Mouse (Mus musculus): Measurements from ENCODE around the gene Plpp3. TPM values are rescaled to one million over a fixed set of nuclear protein-coding genes. Genes with fewer than 3 reads are reported as not detected.

The Plpp3 gene
- polyA plus RNA-seq, 2 experiments, result 112 to 117 TPM

DNA sequence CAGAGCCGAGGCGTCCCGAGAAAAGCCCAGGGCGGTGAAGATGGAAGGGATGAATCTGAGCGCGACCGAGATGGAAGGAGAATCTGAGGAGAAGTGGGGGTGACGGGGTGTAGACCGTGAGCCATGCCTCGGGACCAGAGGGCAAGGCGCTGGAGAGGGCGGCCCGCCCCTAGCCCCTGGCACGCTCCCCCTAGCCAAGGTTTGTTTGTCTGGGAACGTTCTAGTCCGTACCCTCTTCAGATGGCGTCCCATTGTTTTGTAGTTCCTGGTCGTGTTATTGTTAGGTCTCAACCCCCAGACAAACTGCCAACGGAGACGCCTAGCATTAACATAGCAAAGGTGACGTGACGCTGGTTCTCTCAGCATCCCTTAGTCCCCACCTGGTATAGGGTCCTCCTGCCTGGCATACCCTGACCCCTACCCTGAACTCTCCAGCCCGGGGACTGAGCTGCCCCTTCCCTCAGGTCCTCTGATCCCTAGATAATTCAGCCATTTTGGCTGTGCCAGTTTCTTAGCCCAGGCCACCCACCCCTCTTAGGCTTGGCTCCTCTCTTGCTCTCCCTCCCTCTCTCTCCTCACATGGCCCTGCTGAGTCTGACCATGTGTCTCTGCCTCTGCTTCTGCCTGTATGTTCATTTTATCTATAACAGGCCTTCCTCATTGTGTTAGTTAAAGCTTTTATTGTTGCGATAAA is 47.0 kb upstream of the Plpp3 start:
- no peak for DNase-seq (ENCODE audit: low spot score)
- H3K9me3 ChIP-seq (ENCODE audit: control insufficient read depth, low read length), result no peaks in the 10 kb centered on the region
- H3K4me1 ChIP-seq (ENCODE audit: control insufficient read depth, insufficient read depth, low read length), result peaks cover 4% of the 10 kb centered on the region; the same call in 1 of the 2 replicates
- peaks cover 12% of the 10 kb centered on the region; the same call in 1 of the 2 replicates for H3K27me3 ChIP-seq (ENCODE audit: control insufficient read depth, insufficient read depth, low read length)
- H3K9ac ChIP-seq (ENCODE audit: low read depth, low read length, severe bottlenecking), result peak overlapping the region; percentile 74
- peak overlapping the region; percentile 70 for H3K4me3 ChIP-seq (replicated peaks; ENCODE audit: low read length)
- TF ChIP-seq POLR2A (IDR thresholded peaks at IDR 0.05; ENCODE audit: borderline replicate concordance, extremely low read depth, insufficient read depth, insufficient read length), result 0 out of 2 replicates have a peak, but pooled peaks have one; percentile 45
- ATAC-seq (ENCODE audit: low FRiP score, low read depth), result peak; percentile 60
- no peaks in the 10 kb centered on the region for H3K36me3 ChIP-seq (ENCODE audit: control insufficient read depth, insufficient read depth, low read length)
- H3K27ac ChIP-seq (replicated peaks; ENCODE audit: low read depth, low read length), result no peak overlapping the region
- peak overlapping the region; percentile 92 for H3K4me2 ChIP-seq (replicated peaks; ENCODE audit: low read depth, low read length, severe bottlenecking)
- 2% methylated on average over 21 of the region's 24 CpGs for WGBS

- H3K27ac ChIP-seq (replicated peaks; ENCODE audit: low read depth, low read length), result no peak overlapping the region
- ATAC-seq (ENCODE audit: low FRiP score, low read depth) (no peak), DNase-seq (ENCODE audit: low spot score) (no peak)
- peak overlapping the region; percentile 70; the same call in 1 of the 2 replicates for H3K4me3 ChIP-seq (replicated peaks; ENCODE audit: low read length)
- H3K27me3 ChIP-seq (ENCODE audit: control insufficient read depth, insufficient read depth, low read length), result peaks cover 12% of the 10 kb centered on the region; the same call in 1 of the 2 replicates
- no peak overlapping the region for H3K9ac ChIP-seq (ENCODE audit: low read depth, low read length, severe bottlenecking)
- no peak for TF ChIP-seq POLR2A (IDR thresholded peaks at IDR 0.05; ENCODE audit: borderline replicate concordance, extremely low read depth, insufficient read depth, insufficient read length)
- H3K4me1 ChIP-seq (ENCODE audit: control insufficient read depth, insufficient read depth, low read length), result peaks cover 4% of the 10 kb centered on the region; the same call in 1 of the 2 replicates
- H3K4me2 ChIP-seq (replicated peaks; ENCODE audit: low read depth, low read length, severe bottlenecking), result peak overlapping the region; percentile 92; the same call in 1 of the 2 replicates
- WGBS, result 71% methylated on average over 4 of the region's 4 CpGs
- no peaks in the 10 kb centered on the region for H3K36me3 ChIP-seq (ENCODE audit: control insufficient read depth, insufficient read depth, low read length)
- H3K9me3 ChIP-seq (ENCODE audit: control insufficient read depth, low read length), result no peaks in the 10 kb centered on the region
Measured at GRCm38 (mm10) chr4:105110684-105111035, 46.5 kb upstream of the Plpp3 start.

DNA sequence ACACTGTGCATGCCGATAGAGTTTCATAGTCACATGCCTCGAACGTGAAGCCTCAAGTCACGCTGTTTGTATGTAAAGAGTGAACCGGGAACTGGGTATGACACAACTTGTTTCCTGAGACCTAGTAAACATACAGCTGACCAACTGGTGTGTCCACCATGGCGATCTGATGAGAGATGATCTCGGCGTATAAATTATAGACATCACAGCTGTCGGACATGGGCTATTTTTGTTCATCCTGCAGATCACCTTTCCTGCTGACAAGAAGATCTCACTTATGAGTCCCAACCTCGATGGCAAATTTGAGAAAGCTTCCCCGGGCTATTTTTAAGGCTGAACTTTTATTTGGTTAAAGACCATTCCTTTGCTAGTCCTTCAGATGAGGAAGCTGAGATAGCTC is 45.4 kb upstream of the Plpp3 start:
- Histone ChIP-seq H3K9ac (ENCODE audit: low read depth, low read length, severe bottlenecking) (no peak overlapping the region), H3K4me1 (ENCODE audit: control insufficient read depth, insufficient read depth, low read length) (peaks cover 4% of the 10 kb centered on the region; the same call in 1 of the 2 replicates), H3K4me3 (replicated peaks; ENCODE audit: low read length) (no peak overlapping the region), H3K9me3 (ENCODE audit: control insufficient read depth, low read length) (no peaks in the 10 kb centered on the region), H3K27ac (replicated peaks; ENCODE audit: low read depth, low read length) (no peak overlapping the region), H3K36me3 (ENCODE audit: control insufficient read depth, insufficient read depth, low read length) (no peaks in the 10 kb centered on the region), H3K27me3 (ENCODE audit: control insufficient read depth, insufficient read depth, low read length) (peaks cover 12% of the 10 kb centered on the region; the same call in 1 of the 2 replicates), H3K4me2 (replicated peaks; ENCODE audit: low read depth, low read length, severe bottlenecking) (no peak overlapping the region)
- no peak for DNase-seq (ENCODE audit: low spot score)
- WGBS, result 77% methylated on average over 11 of the region's 11 CpGs
- ATAC-seq (ENCODE audit: low FRiP score, low read depth), result no peak
- no peak for TF ChIP-seq POLR2A (IDR thresholded peaks at IDR 0.05; ENCODE audit: borderline replicate concordance, extremely low read depth, insufficient read depth, insufficient read length)

DNA sequence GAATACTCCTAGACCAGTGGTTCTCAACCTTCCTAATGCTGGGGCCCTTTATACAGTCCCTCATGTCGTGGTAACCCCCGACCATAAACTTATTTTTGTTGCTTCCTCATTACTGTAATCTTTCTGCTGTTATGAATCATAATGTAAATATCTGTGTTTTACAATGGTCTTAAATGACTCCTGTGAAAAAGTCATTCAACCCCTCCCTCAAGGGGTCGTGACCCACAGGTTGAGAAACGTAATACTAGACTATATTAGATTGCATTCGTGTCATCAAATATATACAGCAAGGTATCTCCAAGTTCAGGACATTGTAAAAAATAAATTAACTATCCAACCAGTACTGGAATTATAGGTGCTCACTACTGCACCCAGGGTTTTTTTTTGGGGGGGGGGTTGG is 44.1 kb upstream of the Plpp3 start:
- Histone ChIP-seq H3K4me3 (replicated peaks; ENCODE audit: low read length) (no peak overlapping the region), H3K9me3 (ENCODE audit: control insufficient read depth, low read length) (no peaks in the 10 kb centered on the region), H3K27ac (replicated peaks; ENCODE audit: low read depth, low read length) (no peak overlapping the region), H3K4me1 (ENCODE audit: control insufficient read depth, insufficient read depth, low read length) (peaks cover 4% of the 10 kb centered on the region; the same call in 1 of the 2 replicates), H3K9ac (ENCODE audit: low read depth, low read length, severe bottlenecking) (no peak overlapping the region), H3K27me3 (ENCODE audit: control insufficient read depth, insufficient read depth, low read length) (peaks cover 12% of the 10 kb centered on the region; the same call in 1 of the 2 replicates), H3K36me3 (ENCODE audit: control insufficient read depth, insufficient read depth, low read length) (no peaks in the 10 kb centered on the region), H3K4me2 (replicated peaks; ENCODE audit: low read depth, low read length, severe bottlenecking) (no peak overlapping the region)
- DNase-seq (ENCODE audit: low spot score) (no peak), ATAC-seq (ENCODE audit: low FRiP score, low read depth) (no peak)
- 75% methylated on average over 5 of the region's 5 CpGs for WGBS
- TF ChIP-seq POLR2A (IDR thresholded peaks at IDR 0.05; ENCODE audit: borderline replicate concordance, extremely low read depth, insufficient read depth, insufficient read length), result no peak

- no peak overlapping the region for H3K4me2 ChIP-seq (replicated peaks; ENCODE audit: low read depth, low read length, severe bottlenecking)
- H3K27ac ChIP-seq (replicated peaks; ENCODE audit: low read depth, low read length), result no peak overlapping the region
- 66% methylated on average over 3 of the region's 3 CpGs for WGBS
- H3K4me3 ChIP-seq (replicated peaks; ENCODE audit: low read length), result no peak overlapping the region
- H3K27me3 ChIP-seq (ENCODE audit: control insufficient read depth, insufficient read depth, low read length), result peaks cover 10% of the 10 kb centered on the region; the same call in 1 of the 2 replicates
- H3K36me3 ChIP-seq (ENCODE audit: control insufficient read depth, insufficient read depth, low read length), result no peaks in the 10 kb centered on the region
- no peak for TF ChIP-seq POLR2A (IDR thresholded peaks at IDR 0.05; ENCODE audit: borderline replicate concordance, extremely low read depth, insufficient read depth, insufficient read length)
- peaks cover 4% of the 10 kb centered on the region; the same call in 1 of the 2 replicates for H3K4me1 ChIP-seq (ENCODE audit: control insufficient read depth, insufficient read depth, low read length)
- no peak for ATAC-seq (ENCODE audit: low FRiP score, low read depth)
- DNase-seq (ENCODE audit: low spot score), result no peak
- no peaks in the 10 kb centered on the region for H3K9me3 ChIP-seq (ENCODE audit: control insufficient read depth, low read length)
- no peak overlapping the region for H3K9ac ChIP-seq (ENCODE audit: low read depth, low read length, severe bottlenecking)
Measured at GRCm38 (mm10) chr4:105113468-105113867, 43.7 kb upstream of the Plpp3 start.
